Mouse (Mus musculus) yolk sac, embryonic 10.5 days (tissue): ENCODE data around the gene Palm.

ENCODE experiments used
- DNase-seq: peaks from one replicate; pipeline ENCODE4 v3.0.0-alpha.2; 2017; ENCODE audit warnings: low spot score

Gene Palm

DNA sequence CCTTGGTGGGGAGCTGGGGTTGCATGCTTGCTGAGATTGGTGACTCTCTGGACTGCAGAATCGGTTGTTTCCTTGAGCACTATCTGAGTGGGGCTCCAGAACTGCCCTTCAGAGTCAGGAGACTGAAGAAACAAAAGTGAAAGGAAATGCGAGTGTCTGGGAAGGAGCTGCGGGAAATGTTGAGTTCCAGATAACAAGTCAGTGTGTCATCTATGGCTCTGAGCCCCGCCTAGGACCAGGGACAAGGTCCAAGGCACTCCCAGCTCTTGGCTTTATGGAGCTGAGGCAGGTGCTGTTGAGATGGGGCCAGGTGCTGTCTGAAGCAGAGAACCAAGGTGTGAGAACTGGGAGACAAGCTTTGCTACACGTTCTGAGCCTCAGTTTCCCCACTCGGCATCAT is 31.0 kb downstream of the Palm start:
- peak; percentile 79 for DNase-seq

DNA sequence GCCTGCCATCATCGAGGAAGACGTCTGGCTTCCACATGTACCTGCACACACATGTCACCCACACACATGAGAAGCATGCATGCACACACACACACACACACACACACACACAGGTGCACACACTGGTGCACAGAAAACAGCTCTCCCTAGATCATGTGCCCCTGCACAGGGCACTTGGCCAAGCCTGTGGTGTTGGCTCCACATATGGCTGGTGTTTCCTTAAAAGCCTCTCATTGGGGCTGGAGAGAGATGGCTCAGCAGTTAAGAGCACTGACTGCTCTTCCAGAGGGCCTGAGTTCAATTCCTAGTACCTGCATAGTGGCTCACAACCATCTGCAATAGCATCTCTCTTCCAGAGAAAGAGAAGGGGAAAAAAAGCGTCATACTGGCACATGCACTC is 38.2 kb downstream of the Palm start:
- DNase-seq: no peak

GRCm38 (mm10) chr10:79832026-79832785 is 38.8 kb downstream of the Palm start:
- DNase-seq: no peak

- no peak for DNase-seq
Measured at GRCm38 (mm10) chr10:79832786-79833181, 39.4 kb downstream of the Palm start.

DNA sequence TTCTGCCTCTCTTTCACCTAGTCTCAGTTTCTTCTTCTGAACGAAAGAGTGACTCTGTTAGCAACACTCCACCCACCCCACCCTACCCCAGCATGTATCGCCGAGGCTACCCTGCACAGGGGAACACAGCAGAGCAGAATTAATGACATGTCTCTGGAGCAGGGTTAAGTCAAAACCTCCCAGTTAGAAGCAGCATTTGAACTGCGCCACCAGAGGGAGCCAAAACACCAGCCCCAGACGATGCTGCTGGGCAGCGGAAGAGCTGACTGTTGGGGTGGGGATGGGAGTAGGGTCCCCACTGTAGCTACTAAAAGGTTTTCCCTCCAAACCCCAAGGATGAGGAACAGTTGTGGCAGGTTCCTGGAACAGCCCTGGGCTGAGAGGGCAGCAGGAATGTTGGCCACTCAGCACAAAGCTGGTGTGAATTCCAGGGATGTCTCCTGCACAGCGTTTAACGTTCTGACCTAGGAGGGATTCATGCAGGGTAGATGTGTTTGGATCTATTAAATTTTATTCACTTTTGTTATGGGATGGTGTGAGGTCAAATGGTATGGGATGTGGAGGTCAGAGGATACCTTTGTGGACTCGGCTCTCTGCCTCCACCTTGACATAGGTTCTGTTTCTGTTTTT is 41.5 kb downstream of the Palm start:
- peak; percentile 70 for DNase-seq

DNA sequence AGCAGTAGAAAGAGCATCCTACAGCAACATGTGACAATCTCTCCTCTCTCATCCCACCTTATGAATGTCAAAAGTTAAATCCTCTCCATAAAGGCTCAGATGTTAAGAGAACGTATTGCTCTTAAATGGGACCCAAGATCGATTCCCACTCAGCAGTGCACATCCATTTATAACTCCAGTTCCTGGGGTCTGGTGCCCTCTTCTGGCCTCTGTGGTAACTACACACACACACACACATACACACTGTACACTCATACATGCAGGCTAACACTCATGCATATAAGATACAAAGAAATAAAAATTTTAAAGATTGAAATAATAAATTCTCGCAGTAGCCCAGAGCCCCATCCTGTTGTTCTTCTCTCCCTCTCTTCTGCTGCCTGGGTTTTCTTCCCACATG is 43.5 kb downstream of the Palm start:
- no peak for DNase-seq

DNA sequence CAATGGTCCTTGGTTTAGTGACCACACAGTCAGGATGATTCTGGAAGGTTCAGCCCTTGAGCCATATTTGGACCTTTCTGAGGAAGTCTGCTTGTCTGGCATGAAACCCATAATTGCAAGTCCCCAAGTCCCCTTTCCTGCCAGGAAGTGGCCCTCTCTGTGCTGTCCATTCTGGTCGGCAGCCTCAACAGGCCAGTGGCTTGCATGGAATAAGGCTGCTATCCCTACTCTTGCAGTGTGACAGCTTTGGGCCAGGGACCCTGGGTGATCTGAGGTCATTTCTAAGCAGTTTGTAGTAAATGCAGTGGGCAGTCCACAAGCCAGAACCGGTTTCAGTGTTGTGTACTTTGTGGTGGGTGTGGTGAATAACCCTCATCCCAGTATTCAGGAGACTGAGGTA is 44.8 kb downstream of the Palm start:
- DNase-seq: no peak

GRCm38 (mm10) chr10:79840091-79840490 is 46.7 kb downstream of the Palm start:
- DNase-seq: no peak

- DNase-seq: peak; percentile 83
Measured at GRCm38 (mm10) chr10:79840644-79841551, 47.5 kb downstream of the Palm start.

DNA sequence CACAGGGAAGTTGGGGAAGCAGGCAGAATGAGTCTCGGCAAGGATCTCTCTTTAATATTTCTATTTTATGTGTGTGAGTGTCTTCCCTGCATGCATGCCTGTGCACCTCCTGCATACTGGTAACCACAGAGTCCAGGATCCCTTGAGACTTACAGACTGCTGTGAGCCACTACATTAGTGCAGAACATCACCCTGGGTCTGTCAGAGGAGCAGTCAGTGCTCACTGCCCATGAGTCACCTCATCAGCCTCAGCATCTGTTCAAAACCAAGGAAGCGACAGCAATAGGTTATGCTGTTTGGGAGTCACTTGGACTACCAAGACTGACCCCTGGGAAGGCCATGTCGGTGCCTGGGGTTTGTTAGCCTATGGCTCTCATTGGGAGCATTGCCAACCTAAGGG is 49.0 kb downstream of the Palm start:
- no peak for DNase-seq

DNA sequence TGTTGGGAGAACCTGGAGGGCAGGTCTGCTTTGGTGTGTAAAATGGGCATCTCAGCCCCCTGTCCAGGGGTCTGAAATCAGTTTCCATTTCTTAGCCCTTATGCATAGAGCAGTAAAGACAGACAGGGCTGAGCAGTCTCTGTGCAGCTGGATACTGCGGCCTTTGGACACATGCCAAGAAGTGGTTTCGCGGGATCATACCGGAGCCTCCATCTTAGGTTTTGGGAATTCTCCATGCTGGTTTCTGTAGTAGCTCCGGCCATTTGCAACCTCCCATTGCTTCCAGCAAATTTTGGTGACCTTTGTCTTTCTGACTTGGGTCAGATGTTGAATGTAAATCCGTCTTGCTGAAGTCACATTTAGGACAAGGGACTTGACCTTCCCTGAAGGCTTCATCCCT is 50.1 kb downstream of the Palm start:
- no peak for DNase-seq

DNA sequence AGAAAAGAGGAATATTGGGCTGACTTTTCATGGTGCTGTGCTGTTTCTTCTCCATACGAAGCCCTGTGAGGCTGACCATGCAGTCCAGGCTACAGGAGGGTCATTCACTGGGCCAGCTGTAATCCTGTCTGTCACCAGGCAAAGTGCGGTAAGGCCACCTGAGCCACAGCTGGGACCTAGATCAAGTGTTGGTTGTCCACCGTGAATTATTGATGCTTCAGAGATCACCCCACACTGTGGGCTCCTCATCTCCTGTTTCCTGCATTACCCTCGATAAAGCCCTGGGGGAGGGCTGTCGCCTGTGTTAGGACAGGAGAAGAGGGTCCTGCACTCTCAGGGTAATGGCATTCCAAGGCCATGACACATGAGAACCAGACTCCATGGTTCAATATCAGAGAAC is 53.2 kb downstream of the Palm start:
- no peak for DNase-seq

DNA sequence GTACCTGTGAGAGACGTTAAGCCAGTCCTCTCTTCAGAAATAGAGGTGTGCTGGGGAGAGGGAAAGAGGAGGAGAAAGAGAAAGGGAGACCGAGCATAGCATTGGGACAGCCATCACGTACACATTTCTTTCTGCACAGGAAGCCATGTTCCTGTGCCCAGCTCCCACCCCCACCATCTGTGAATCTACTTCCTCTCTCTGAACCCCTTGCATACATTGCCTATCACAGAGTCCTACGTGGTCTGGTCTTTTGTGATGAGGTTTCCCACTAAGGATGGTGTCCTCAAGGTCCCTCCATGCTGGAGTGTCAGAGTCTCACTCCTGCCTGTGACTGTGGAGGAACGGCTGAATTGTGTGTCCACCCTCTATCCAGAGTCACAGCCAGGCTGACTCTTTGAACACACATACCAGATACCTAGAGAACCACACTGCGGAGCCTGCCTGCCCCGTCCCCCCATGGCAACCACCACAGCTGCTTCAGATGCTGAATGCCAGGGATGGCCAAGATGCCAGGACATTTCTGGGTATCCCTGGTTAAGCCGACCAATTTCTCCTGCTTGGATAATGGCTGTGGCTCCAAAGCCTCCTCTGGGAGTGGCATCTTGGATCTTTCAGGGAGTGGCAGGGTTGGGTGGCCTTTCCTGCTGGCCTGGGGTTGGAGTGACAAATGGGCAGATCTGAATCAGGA is 56.7 kb downstream of the Palm start:
- DNase-seq: no peak

DNA sequence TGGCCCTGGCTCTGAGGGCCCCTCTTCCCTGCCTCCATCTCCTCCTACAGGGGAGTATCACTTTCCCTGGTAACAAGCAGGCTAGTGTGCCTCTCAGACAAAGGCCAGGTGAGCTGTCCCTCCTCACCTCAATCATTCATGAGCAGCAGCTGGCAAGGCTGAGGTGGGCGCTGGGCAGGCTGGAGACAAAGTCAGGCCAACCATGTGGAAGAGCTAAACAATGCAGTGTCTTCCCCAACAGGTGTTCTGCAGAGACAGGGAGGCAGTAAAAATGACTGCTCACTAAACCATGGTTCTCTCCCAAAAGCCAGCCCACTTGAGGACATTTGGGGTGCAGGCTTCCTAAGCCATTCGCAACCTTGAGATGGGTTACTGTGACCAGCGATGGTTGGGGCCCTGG is 58.3 kb downstream of the Palm start:
- no peak for DNase-seq

- no peak for DNase-seq
Measured at GRCm38 (mm10) chr10:79852107-79852789, 58.9 kb downstream of the Palm start.

- no peak for DNase-seq
Measured at GRCm38 (mm10) chr10:79852827-79853226, 59.5 kb downstream of the Palm start.

DNA sequence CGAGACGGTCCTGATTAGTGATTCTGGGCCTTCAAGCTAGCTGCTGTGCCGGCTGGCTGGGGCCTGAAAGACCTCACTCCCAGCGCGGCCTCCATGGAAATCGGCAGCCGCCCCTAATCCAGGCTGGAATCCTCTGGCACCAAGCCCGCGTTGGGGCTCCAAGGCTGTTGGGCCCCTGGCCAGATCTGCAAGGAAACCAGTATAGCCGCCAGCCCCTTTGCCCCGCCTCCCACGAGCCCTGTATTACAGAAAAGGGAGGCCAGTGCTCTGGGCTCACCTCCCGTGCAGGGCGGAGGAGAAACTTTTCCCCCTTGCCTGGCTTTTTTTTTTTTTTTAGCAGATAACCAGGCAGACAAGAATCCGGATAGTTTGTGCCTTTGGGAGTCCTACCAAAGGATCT is 60.0 kb downstream of the Palm start:
- peak; percentile 90 for DNase-seq

GRCm38 (mm10) chr10:79853860-79854795 is 60.8 kb downstream of the Palm start, which contains the start of gene Ptbp1:
TSS of gene Ptbp1 (plus strand) at chr10:79854427.
- DNase-seq: peak; percentile 100

DNA sequence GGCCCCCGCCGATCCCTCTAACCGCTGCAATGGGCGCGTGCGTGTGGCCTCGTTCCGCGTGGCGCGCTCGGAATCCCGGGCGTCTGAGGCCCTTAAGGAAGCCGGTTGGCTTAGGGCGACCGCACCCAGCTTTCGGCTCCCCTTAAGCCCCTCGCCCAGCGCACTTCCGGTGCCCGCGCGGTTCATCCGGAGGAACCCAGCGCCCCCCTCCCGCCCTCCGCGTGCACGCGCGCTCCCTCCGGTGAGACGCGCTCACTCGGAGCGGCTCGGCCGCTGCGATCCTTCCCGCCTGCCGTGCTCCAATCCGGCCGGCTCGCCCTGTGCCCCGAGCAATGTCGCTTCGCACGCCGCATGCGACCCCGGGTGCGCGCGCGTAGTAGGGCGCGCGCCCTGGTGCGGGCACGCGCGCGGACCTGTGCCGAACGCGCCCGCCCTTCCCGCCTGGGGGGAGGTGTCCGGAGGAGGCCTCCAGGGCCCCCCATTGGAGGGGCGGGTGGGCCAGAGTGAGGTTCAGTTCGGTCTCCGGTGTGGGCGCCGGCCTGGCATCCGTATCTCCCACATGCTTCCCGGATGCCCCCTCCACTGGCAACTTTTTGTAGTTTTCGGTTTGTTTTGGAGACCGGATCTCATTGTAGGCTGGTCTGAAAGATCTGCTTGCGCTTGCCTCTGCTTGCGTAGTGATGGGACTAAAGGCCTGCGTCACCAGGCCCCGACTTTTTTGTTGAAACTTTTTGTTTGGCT is 61.6 kb downstream of the Palm start:
- peak; percentile 75 for DNase-seq
